In genomic region chr12:99959291-99959690, GRCm38 (mm10) we compare ENCODE assay signal across 25 mouse cellular contexts. TPM values are rescaled to one million over a fixed set of nuclear protein-coding genes. Genes with fewer than 3 reads are reported as not detected.
A peak's percentile ranks its signal among the peaks of the same experiment; 100 is the strongest.
DNase-seq lines count a peak whose midpoint lies in the region; ATAC-seq and TF ChIP-seq lines count a peak whose summit lies in the region.
"Had no signal": no experiment of that assay in that cellular context is flagged by ENCODE, and none has a peak within 500 bp of the region (broad histone marks: within the 10 kb centered on the region; RNA-seq: fewer than 3 reads in every experiment).

No protein-coding gene starts in this region.

- H3K36me3 ChIP-seq in liver, embryonic 11.5 days (ENCODE audit: control insufficient read depth, insufficient read depth, low read length), result 0 out of 2 replicates have a peak, but pooled peaks cover 2% of the 10 kb centered on the region
- 0 out of 2 replicates have a peak, but pooled peaks cover 4% of the 10 kb centered on the region for H3K36me3 ChIP-seq in liver, postnatal 0 days (replicated peaks; ENCODE audit: insufficient read depth, low read length)
- peaks cover 13% of the 10 kb centered on the region; the same call in 1 of the 2 replicates for H3K36me3 ChIP-seq in embryonic facial prominence, embryonic 10.5 days (replicated peaks)
- H3K36me3 ChIP-seq in hindbrain, embryonic 13.5 days, result peaks cover 12% of the 10 kb centered on the region
- H3K36me3 ChIP-seq: intestine, embryonic 15.5 days; limb, embryonic 15.5 days had no signal

- H3K9me3 ChIP-seq in liver, embryonic 11.5 days (ENCODE audit: control insufficient read depth, low read length), result no peaks in the 10 kb centered on the region
- no peaks in the 10 kb centered on the region for H3K9me3 ChIP-seq in liver, postnatal 0 days (ENCODE audit: low read length)
- H3K9me3 ChIP-seq in embryonic facial prominence, embryonic 10.5 days, result no peaks in the 10 kb centered on the region
- H3K9me3 ChIP-seq in hindbrain, embryonic 13.5 days, result no peaks in the 10 kb centered on the region
- H3K9me3 ChIP-seq: embryonic facial prominence, embryonic 13.5 days; forebrain, embryonic 10.5 days; heart, embryonic 13.5 days; intestine, embryonic 15.5 days; limb, embryonic 15.5 days had no signal

- peaks cover 11% of the 10 kb centered on the region for H3K27me3 ChIP-seq in liver, embryonic 11.5 days (replicated peaks; ENCODE audit: control insufficient read depth, insufficient read depth, low read length)
- peaks cover 10% of the 10 kb centered on the region; the same call in 1 of the 2 replicates for H3K27me3 ChIP-seq in liver, postnatal 0 days (ENCODE audit: insufficient read depth, low read length)
- H3K27me3 ChIP-seq in embryonic facial prominence, embryonic 10.5 days (replicated peaks; ENCODE audit: low read depth, poor library complexity, severe bottlenecking), result peaks cover 37% of the 10 kb centered on the region
- H3K27me3 ChIP-seq in hindbrain, embryonic 13.5 days, result peaks cover 21% of the 10 kb centered on the region

- no peak overlapping the region for H3K4me2 ChIP-seq in liver, embryonic 11.5 days
- no peak overlapping the region for H3K4me2 ChIP-seq in liver, postnatal 0 days (ENCODE audit: low read depth, low read length)
- no peak overlapping the region for H3K4me2 ChIP-seq in hindbrain, embryonic 13.5 days
- H3K4me2 ChIP-seq: embryonic facial prominence, embryonic 13.5 days; heart, embryonic 13.5 days; intestine, embryonic 15.5 days; limb, embryonic 15.5 days; lung, embryonic 14.5 days; midbrain, embryonic 11.5 days had no signal

- DNase-seq in heart, adult 11 months, result peak; percentile 79
- no peak for DNase-seq in heart, adult 8-10 months (ENCODE audit: low spot score)
- peak; percentile 25 for DNase-seq in liver, embryonic 11.5 days (ENCODE audit: low spot score)
- no peak for DNase-seq in liver, postnatal 0 days
- peak; percentile 34 for DNase-seq in embryonic facial prominence, embryonic 10.5 days (ENCODE audit: low spot score)
- peak; percentile 33 for DNase-seq in retina, embryonic 14.5 days (ENCODE audit: low spot score)
- DNase-seq: B cell, adult 2 months; cerebellum, adult 11-12 months; cerebellum, adult 9-11 months; gastrocnemius, postnatal 14 days; heart, postnatal 10 days; kidney, adult 2 months; left cerebral cortex, postnatal 4 days; lung, embryonic 14.5 days; thymus, postnatal 14 days had no signal

- H3K4me3 ChIP-seq in liver, embryonic 11.5 days (ENCODE audit: low read depth, low read length), result no peak overlapping the region
- H3K4me3 ChIP-seq in liver, postnatal 0 days (ENCODE audit: low read depth, low read length), result no peak overlapping the region
- no peak overlapping the region for H3K4me3 ChIP-seq in embryonic facial prominence, embryonic 10.5 days
- H3K4me3 ChIP-seq in hindbrain, embryonic 13.5 days, result no peak overlapping the region
- H3K4me3 ChIP-seq: embryonic facial prominence, embryonic 13.5 days; forebrain, embryonic 10.5 days; heart, embryonic 13.5 days; intestine, embryonic 15.5 days; limb, embryonic 15.5 days had no signal

- no peak for TF ChIP-seq EP300 in liver, postnatal 0 days (IDR thresholded peaks at IDR 0.05; ENCODE audit: low read depth)

- H3K4me1 ChIP-seq in liver, embryonic 11.5 days (replicated peaks; ENCODE audit: control insufficient read depth, insufficient read depth, low read length), result peaks cover 4% of the 10 kb centered on the region
- no peaks in the 10 kb centered on the region for H3K4me1 ChIP-seq in liver, postnatal 0 days (ENCODE audit: insufficient read depth)
- peaks cover 21% of the 10 kb centered on the region for H3K4me1 ChIP-seq in embryonic facial prominence, embryonic 10.5 days
- peaks cover 23% of the 10 kb centered on the region for H3K4me1 ChIP-seq in hindbrain, embryonic 13.5 days (replicated peaks)

- no peak overlapping the region for H3K9ac ChIP-seq in liver, embryonic 11.5 days (ENCODE audit: low read depth, low read length)
- H3K9ac ChIP-seq in liver, postnatal 0 days (replicated peaks), result no peak overlapping the region
- H3K9ac ChIP-seq in hindbrain, embryonic 13.5 days, result no peak overlapping the region
- H3K9ac ChIP-seq: embryonic facial prominence, embryonic 13.5 days; heart, embryonic 13.5 days; intestine, embryonic 15.5 days; limb, embryonic 15.5 days; liver, embryonic 14.5 days; lung, embryonic 14.5 days had no signal

- no peak for ATAC-seq in liver, embryonic 11.5 days (replicated peaks; ENCODE audit: low FRiP score)
- ATAC-seq in liver, postnatal 0 days, result no peak
- ATAC-seq in hindbrain, embryonic 13.5 days (ENCODE audit: low FRiP score), result no peak
- ATAC-seq in cerebellum, adult (ENCODE audit: insufficient number of reproducible peaks, low FRiP score, low TSS enrichment), result no peak
- ATAC-seq: intestine, embryonic 15.5 days had no signal

- no peak overlapping the region for H3K27ac ChIP-seq in liver, embryonic 11.5 days (ENCODE audit: low read depth, low read length)
- no peak overlapping the region for H3K27ac ChIP-seq in liver, postnatal 0 days (ENCODE audit: low read depth)
- no peak overlapping the region for H3K27ac ChIP-seq in embryonic facial prominence, embryonic 10.5 days (replicated peaks)
- H3K27ac ChIP-seq in hindbrain, embryonic 13.5 days, result no peak overlapping the region
- H3K27ac ChIP-seq: embryonic facial prominence, embryonic 13.5 days; forebrain, embryonic 10.5 days; heart, embryonic 13.5 days; intestine, embryonic 15.5 days; limb, embryonic 15.5 days; liver, embryonic 14.5 days had no signal

- no peak for TF ChIP-seq CTCF in liver, postnatal 0 days (IDR thresholded peaks at IDR 0.05; ENCODE audit: low read depth)

RNA-seq across cellular contexts. Expression of gene Kcnk13, which starts 5.0 kb away (rescaled TPM):
- under 1 TPM; 0.16 to 0.52 (median 0.34) TPM for total RNA-seq in heart, adult 8-10 months (2022)
- 0.37 and 0.78 TPM in 2 replicates for polyA plus RNA-seq in liver, embryonic 11.5 days (2014; fragmentation: Nextera tagmentation; extraction: Ambion mirVana)
- polyA plus RNA-seq in liver, postnatal 0 days (2015; fragmentation: Nextera tagmentation; extraction: Ambion mirVana), result 1.3 TPM in 2 replicates
- 0.09 and 0.16 TPM in 2 replicates for polyA plus RNA-seq in embryonic facial prominence, embryonic 10.5 days (2016; fragmentation: Nextera tagmentation; extraction: Ambion mirVana)
- 0.47 and 0.60 TPM in 2 replicates for polyA plus RNA-seq in hindbrain, embryonic 13.5 days (2015; fragmentation: Nextera tagmentation; extraction: Ambion mirVana)
- total RNA-seq: hematopoietic stem cell, adult 5-6 weeks had no signal

Comparison
In these comparisons a context has a peak if more than half of its experiments do, and no peak if none do; other contexts are left out.
1. DNase-seq: peak in heart, adult 11 months (single experiment), liver, embryonic 11.5 days (single experiment), embryonic facial prominence, embryonic 10.5 days (single experiment) and retina, embryonic 14.5 days (single experiment); none in heart, adult 8-10 months (single experiment) and liver, postnatal 0 days (single experiment).